Mouse (Mus musculus) forebrain, embryonic 16.5 days (tissue): ENCODE measurements around the gene Lsm12. TPM values are rescaled to one million over a fixed set of nuclear protein-coding genes. Genes with fewer than 3 reads are reported as not detected.
A peak's percentile ranks its signal among the peaks of the same experiment; 100 is the strongest.

Experiments used
- ATAC-seq: fragments of 200-750 bp; cut with Nextera tagmentation; 2 replicates; pipeline ENCODE4 v1.8.0; 2017; ENCODE audit warnings: mild to moderate bottlenecking, moderate library complexity
- H3K27ac ChIP-seq: fragments of 300-500 bp; sonication (generic); 2 replicates; pipeline ENCODE4 v1.5.1; 2014; ENCODE audit warnings: low read length, control low read depth
- H3K27me3 ChIP-seq: fragments of 300-500 bp; sonication (generic); replicated peaks from 2 replicates; pipeline ENCODE4 v1.6.1; 2014; ENCODE audit warnings: low read length; ENCODE audit not compliant: control insufficient read depth, insufficient read depth
- H3K36me3 ChIP-seq: fragments of 300-500 bp; sonication (generic); 2 replicates; pipeline ENCODE4 v1.6.1; 2014; ENCODE audit not compliant: control insufficient read depth, insufficient read depth
- H3K4me1 ChIP-seq: fragments of 300-500 bp; sonication (generic); replicated peaks from 2 replicates; pipeline ENCODE4 v1.6.1; 2014; ENCODE audit warnings: low read length; ENCODE audit not compliant: control insufficient read depth, insufficient read depth
- H3K4me2 ChIP-seq: fragments of 300-500 bp; sonication (generic); 2 replicates; pipeline ENCODE4 v1.6.1; 2014; ENCODE audit warnings: mild to moderate bottlenecking, low read length, control low read depth
- H3K4me3 ChIP-seq: fragments of 300-500 bp; sonication (generic); replicated peaks from 2 replicates; pipeline ENCODE4 v1.5.1; 2014; ENCODE audit warnings: mild to moderate bottlenecking, low read length, control low read depth
- H3K9ac ChIP-seq: fragments of 300-500 bp; sonication (generic); replicated peaks from 2 replicates; pipeline ENCODE4 v1.6.1; 2014; ENCODE audit warnings: low read depth, low read length, control low read depth
- H3K9me3 ChIP-seq: fragments of 300-500 bp; sonication (generic); 2 replicates; pipeline ENCODE4 v1.6.1; 2016; ENCODE audit warnings: low read length; ENCODE audit not compliant: control insufficient read depth
- WGBS: fragments of 180-500 bp; shearing (Covaris S2); extraction: QIAGEN DNeasy Blood & Tissue Kit; methylation state at CpG from one replicate; pipeline ENCODE4 v1.1.7; 2014; 5-methylcytosine and 5-hydroxymethylcytosine counted together
- polyA plus RNA-seq: library from polyadenylated mRNA; unstranded; fragments of >200 nt; fragmentation: Nextera tagmentation; extraction: Ambion mirVana; gene quantifications from 2 replicates; pipeline ENCODE4 v1.2.1, GENCODE M21; 2015

The Lsm12 gene
- polyA plus RNA-seq, 1 experiment from 2014 or later, result 123 TPM

DNA sequence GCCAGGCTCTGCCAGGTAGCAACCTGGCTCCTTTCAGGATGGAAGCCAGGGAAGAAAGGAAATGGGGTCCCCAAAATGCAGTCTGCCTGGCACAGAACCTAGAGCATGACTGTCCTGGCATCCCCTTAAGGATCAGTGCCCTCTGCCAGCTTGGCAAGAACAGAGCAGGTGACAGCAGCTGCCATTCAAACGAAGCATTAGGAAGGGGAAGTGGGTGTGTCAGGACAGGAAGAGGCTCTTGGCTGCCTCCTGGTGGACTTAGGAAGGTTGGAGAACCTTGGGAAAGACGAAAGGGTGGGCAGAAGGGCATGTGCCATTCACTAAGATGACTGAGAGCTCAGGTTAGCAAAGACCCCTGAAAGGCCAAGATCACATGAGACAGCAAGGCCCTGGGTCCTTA is 24.6 kb upstream of the Lsm12 start:
- Histone ChIP-seq H3K9ac (no peak overlapping the region), H3K4me1 (peaks cover 57% of the 10 kb centered on the region), H3K4me3 (no peak overlapping the region), H3K27me3 (no peaks in the 10 kb centered on the region), H3K9me3 (no peaks in the 10 kb centered on the region), H3K36me3 (no peaks in the 10 kb centered on the region; the same call in 1 of the 2 replicates), H3K27ac (no peak overlapping the region), H3K4me2 (no peak overlapping the region)
- no peak for ATAC-seq
- WGBS, result 9% methylated on average over 2 of the region's 2 CpGs

DNA sequence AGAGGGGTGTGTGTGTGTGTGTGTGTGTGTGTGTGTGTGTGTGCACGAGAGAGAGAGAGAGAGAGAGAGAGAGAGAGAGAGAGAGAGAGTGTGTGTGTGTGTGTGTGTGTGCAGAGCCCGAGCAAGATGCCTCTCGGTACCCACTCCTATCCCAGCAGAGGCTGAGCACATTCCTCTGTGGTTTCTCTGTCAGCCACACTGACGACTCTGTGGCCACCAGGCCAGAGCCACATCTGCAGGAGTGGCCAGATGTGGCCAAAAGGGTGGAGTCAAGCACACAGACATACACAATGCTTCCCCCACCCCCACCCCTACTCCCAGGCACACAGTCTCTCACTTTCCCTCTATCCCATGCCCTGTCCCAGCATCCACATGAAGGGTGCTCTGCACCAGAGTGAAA is 23.8 kb upstream of the Lsm12 start:
- 0 out of 2 replicates have a peak, but pooled peaks have one; percentile 3 for ATAC-seq
- no peak overlapping the region for H3K4me2 ChIP-seq
- H3K9me3 ChIP-seq, result no peaks in the 10 kb centered on the region
- no peak overlapping the region for H3K4me3 ChIP-seq
- H3K4me1 ChIP-seq, result peaks cover 52% of the 10 kb centered on the region
- H3K36me3 ChIP-seq, result peaks cover 7% of the 10 kb centered on the region; the same call in 1 of the 2 replicates
- H3K27ac ChIP-seq, result no peak overlapping the region; the same call in 1 of the 2 replicates
- 33% methylated on average over 3 of the region's 4 CpGs for WGBS
- no peak overlapping the region for H3K9ac ChIP-seq
- H3K27me3 ChIP-seq, result no peaks in the 10 kb centered on the region

DNA sequence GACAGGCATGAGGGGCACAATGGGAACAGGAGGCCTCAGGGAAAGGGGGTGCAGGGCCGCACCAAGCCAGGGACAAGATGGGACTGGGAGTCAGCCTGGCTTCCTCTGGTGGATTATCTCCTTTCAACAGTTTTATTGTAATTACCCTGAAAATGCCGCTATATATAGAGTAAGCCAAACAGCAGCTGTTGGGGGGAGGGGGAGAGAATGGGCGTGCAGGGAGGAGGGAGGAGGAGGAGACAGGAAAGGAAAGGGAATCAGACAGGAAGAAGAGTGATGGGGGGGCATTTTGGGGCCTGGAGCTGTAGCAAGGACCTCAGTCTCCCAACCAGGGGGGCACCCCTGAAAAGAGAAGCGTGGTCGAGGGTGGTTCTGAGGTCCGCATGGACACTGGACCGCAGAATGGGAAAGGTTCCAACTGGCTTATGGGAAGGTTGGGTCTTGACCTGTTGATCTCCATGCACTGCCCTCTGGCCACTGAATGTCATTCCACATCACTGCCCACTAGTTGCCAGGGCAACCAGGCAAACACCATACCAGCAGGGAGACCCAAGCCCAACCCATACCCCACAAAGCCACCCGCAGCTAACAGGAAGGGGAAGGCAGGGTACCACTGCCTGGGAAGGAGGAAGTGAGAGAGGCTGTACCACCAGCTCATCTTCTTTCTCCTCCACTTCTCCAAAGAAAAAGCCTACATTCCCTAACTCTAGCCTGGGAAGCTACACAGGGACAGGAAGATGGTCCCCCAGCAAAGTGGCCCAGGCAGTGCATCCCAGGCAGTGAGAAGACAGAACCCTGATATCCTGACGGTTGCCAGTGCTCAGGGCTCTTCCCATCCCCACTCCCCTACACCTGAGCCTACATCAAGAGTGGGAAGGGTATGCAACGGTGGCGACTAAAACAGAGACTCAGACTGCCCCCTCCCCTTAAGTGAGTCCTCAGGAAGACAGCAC is 23.0 kb upstream of the Lsm12 start:
- peaks cover 47% of the 10 kb centered on the region for H3K4me1 ChIP-seq
- WGBS, result 39% methylated on average over 11 of the region's 11 CpGs

DNA sequence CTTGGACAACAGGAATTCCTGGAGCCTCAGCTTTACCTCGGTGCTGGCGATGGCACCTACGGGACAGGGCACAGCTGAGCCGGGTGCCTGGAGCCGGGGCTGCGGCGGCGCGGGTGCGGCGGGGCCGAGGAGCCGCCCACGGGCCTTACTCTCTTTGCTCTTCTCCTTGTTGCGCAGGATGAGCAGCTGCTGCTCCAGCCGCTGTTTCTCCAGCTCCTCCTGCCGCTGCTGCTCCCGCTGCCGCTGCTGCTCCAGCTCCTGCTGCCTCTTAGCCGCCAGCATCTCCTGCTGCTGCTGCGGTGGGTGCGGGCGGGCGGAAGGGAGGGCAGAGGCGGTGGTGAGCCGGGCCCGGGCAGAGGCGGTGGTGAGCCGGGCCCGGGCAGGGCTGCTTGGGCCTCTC is 21.4 kb upstream of the Lsm12 start:
- no peak for ATAC-seq
- H3K27me3 ChIP-seq, result no peaks in the 10 kb centered on the region
- peaks cover 36% of the 10 kb centered on the region for H3K4me1 ChIP-seq
- H3K4me2 ChIP-seq, result no peak overlapping the region
- H3K27ac ChIP-seq, result peak overlapping the region; percentile 30; the same call in 1 of the 2 replicates
- 75% methylated on average over 29 of the region's 30 CpGs for WGBS
- peaks cover 14% of the 10 kb centered on the region; the same call in 1 of the 2 replicates for H3K36me3 ChIP-seq
- no peak overlapping the region for H3K4me3 ChIP-seq
- no peak overlapping the region for H3K9ac ChIP-seq
- H3K9me3 ChIP-seq, result no peaks in the 10 kb centered on the region

More for the DNA sequence above, 23.0 kb upstream of the Lsm12 start:
- Histone ChIP-seq H3K9me3 (no peaks in the 10 kb centered on the region), H3K27ac (peak overlapping the region; percentile 65), H3K9ac (no peak overlapping the region), H3K4me3 (no peak overlapping the region), H3K27me3 (no peaks in the 10 kb centered on the region), H3K36me3 (peaks cover 10% of the 10 kb centered on the region; the same call in 1 of the 2 replicates), H3K4me2 (0 out of 2 replicates have a peak overlapping the region, but pooled peaks have one; percentile 4)
- peak; percentile 76 for ATAC-seq

DNA sequence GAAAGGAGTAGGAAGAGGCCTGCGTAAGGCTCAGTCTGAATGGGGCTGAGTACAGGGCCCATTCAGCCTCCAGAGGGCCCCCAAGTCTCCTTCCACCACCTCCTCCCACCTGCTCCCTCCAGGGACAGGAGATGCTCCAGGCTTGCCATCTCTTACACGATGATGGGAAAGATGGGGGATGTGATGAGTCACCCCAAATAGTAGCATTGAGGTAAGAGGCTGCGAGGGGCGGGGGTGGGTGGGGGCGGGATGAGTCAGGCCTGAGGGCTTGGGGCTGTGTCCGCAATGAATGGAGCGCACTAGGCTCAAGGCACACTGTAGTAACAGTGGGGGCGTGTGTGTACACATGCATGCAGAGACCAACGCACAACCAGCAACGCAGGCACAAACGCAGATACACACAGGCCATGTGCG is 16.3 kb upstream of the Lsm12 start:
- 79% methylated on average over 12 of the region's 12 CpGs for WGBS
- peak; percentile 39; the same call in 1 of the 2 replicates for ATAC-seq
- Histone ChIP-seq H3K9me3 (no peaks in the 10 kb centered on the region), H3K4me2 (no peak overlapping the region), H3K4me3 (no peak overlapping the region), H3K9ac (no peak overlapping the region), H3K4me1 (no peaks in the 10 kb centered on the region; the same call in 1 of the 2 replicates), H3K27me3 (no peaks in the 10 kb centered on the region), H3K36me3 (peaks cover 36% of the 10 kb centered on the region), H3K27ac (no peak overlapping the region)

DNA sequence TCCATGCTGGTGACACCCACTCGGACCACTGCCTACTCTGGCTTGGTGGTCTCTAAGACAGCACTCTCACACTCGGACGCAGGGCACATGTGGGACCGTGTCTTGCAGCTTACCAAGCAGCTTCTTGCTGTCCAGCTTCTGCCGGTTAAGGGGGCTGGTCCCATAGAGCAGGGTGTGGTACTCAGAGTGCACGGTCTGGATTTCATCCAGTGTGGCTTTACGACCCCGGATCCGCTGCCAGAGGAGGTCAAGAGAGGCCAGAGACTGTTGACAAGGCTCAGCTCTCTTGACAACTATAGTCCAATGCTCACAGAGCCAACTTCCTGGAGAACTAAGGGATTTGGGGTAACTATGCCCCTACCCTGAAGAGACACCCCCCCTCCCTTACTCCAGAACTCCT is 14.8 kb upstream of the Lsm12 start:
- Histone ChIP-seq H3K9me3 (no peaks in the 10 kb centered on the region), H3K9ac (no peak overlapping the region), H3K27ac (no peak overlapping the region), H3K4me1 (no peaks in the 10 kb centered on the region), H3K4me2 (no peak overlapping the region), H3K27me3 (no peaks in the 10 kb centered on the region), H3K36me3 (peaks cover 48% of the 10 kb centered on the region), H3K4me3 (no peak overlapping the region)
- no peak for ATAC-seq
- 89% methylated on average over 9 of the region's 9 CpGs for WGBS

DNA sequence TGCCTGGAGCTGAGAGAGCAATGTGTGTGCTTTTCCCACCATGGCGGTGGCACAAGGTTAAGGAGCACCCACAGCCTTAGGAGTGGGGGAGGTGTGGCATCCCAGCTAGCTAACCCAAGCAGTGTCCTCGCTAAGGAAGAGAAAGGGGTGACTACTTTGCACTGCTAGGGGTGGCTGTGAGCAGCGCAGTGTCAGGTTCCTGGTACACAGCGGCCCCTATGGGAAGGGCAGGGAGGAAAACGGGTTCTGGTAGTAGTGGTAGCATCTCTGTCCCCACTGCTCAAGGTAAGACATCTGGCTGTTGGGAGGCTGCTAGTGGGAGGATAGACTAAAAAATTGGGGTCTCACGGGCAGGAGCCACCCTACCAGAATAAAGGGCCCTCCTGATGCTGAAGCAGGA is 13.1 kb upstream of the Lsm12 start:
- Histone ChIP-seq H3K4me3 (no peak overlapping the region), H3K4me1 (no peaks in the 10 kb centered on the region), H3K27me3 (no peaks in the 10 kb centered on the region), H3K4me2 (no peak overlapping the region), H3K36me3 (peaks cover 43% of the 10 kb centered on the region), H3K9ac (no peak overlapping the region), H3K27ac (no peak overlapping the region), H3K9me3 (no peaks in the 10 kb centered on the region)
- ATAC-seq, result no peak
- 79% methylated on average over 6 of the region's 6 CpGs for WGBS

DNA sequence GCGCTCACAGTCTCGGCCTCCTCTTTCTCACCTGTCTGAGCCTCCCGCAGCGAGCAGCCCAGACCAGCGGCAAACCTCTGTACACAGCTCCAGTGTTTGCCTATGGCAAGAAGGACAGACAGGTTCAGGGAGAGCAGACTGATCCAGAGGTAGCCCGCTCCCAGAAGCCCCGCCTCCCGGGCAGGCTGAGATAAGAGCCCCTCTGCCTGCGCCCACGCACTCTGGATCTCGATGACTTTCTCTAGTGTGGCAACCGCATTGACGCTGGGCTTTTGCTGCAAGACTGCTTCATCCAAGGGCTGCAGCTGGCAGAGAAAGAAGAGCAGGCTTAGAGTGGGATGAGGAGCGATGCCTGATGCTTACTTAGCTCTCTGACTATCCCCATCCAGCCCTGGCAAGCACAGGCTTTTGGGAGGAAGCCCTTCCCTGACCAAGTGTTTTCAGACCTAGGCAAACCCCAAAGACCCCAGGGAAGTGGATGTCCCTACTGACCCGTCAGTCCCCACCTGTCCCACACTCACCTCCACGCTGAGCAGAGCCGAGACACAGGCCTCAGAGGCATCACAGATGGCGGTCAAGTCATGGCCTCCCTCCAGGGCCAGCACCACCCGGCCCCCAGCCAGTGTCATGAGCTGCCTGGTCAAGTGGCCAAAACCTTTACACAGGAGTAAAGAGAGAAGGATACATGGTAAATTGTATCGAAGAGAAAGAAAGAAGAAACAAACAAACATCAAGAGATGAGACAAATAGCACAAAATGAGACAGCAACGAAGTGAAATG is 11.1 kb upstream of the Lsm12 start:
- H3K4me1 ChIP-seq, result no peaks in the 10 kb centered on the region
- H3K27ac ChIP-seq, result no peak overlapping the region
- no peak overlapping the region for H3K4me2 ChIP-seq
- WGBS, result 90% methylated on average over 21 of the region's 21 CpGs
- ATAC-seq, result no peak
- H3K9me3 ChIP-seq, result no peaks in the 10 kb centered on the region
- no peak overlapping the region for H3K9ac ChIP-seq
- H3K4me3 ChIP-seq, result no peak overlapping the region
- H3K27me3 ChIP-seq, result no peaks in the 10 kb centered on the region
- H3K36me3 ChIP-seq, result peaks cover 37% of the 10 kb centered on the region
